Mouse (Mus musculus) MEL-GATA-1-ER (cell line): ENCODE measurements around the gene Samd10.
A peak's percentile ranks its signal among the peaks of the same experiment; 100 is the strongest.

ENCODE experiments used
- DNase-seq: peaks from one replicate; pipeline ENCODE4 v3.0.0-alpha.2; 2012; ENCODE audit warnings: low read depth; ENCODE audit errors: extremely low read depth

The Samd10 gene

DNA sequence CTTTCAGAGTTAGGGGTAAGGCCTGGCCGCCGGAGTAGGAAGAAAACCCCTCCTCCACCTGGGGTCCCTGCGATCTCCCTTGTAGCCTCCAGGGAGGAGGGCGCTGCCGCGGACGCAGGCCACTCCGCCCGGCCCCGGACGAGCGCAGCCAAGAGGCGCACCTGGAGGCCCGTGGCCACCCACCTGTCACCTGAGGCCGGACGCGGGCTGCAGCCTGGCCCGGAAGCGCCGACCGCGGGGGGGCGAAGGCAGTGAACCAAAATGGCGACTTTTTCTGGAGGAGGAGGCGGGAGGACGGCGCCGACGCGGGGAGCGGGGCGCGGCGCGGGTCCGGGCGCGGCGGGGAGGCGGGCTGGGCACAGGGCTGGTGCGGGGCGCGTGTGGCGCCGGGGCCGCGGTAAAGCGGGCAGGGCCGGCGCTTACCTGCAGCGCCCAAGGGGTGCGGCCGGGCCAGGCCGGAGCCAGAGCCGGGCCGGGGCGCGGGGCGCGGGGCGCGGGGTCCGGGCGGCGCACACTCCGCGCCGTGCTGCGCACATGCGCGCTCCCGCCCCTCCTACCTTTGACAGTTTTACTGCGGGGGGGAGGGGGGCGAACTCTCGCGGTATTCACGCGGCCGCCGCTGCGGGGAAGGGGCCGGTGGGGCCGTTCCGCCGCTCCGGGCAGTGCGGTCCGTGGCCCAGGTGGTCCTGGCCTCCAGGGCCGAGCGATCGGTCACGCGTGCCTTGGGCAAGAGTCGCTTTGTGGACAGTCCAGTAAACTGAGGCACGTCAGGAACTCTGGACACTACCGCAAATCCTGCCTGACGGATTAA, 6.6 kb downstream of the Samd10 start, which contains the start of gene Zfp512b:
TSS of gene Zfp512b (minus strand) at position 573 of the 811 bp plus-strand sequence.
- DNase-seq, result no peak

DNA sequence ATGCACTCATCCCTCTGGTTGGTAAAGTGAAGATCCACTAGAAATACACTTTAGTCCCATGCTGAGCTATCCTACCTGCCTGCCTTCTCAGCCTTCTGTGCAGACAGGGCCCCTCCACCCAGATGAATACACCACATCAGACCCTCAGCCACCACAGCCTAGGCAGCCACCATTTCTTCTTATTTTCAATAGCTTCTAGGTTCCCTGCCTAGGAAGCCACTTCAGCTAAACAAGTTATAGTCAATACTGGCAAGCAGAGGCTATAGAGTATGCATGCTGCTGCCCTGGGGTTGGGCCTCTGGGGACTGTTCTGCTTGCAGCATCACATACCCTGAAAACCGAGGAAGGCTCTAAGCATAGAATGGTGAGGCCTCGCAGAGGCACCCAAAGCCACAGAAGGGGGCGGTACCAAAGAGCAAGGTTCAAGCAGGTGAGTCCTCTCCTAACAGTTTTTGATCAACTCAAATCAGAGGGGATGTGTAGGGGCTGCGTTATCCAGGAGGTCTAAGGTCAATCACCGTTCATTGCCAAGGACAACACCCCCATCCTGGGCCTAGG, 7.4 kb downstream of the Samd10 start, which contains the start of gene Prpf6:
TSS of gene Prpf6 (plus strand) at position 341 of the 558 bp plus-strand sequence.
- DNase-seq, result no peak

DNA sequence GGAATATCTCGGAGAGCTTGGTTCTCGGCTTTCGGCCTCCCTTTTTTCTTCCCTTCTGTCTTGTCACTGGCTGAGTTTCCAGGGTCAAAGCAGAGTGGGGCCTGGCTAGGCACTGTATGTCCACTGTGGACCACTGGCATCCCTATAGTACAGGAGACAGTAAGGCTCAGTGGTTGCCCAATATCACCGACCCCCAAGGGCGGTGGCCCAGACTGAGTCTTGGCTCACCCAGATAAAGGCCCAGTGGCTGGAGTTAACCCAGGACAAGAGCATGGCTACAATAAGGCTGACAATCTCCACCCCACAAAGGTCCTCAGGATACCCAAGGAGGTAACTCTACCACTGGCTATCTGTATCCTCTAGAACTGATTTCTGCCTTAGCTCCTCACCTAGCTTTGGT, 8.5 kb downstream of the Samd10 start:
- DNase-seq, result no peak

DNA sequence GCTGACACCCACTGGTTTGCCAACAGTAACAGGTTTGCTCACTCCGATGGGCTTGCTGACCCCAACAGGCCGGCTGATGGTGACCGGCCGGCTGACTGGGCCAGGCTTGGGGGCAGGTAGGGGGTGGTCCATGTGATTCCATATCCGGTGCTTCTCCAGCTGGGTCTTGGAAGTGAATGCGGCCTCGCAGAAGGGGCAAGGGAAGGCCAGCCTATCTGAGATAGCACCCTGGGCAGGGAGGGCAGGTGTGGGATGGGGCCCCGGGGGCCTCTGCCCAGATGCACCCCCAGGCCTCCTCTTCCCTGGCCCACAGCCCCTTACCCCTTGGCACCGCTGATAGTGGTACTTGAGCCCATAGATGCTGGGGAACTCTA, 9.3 kb downstream of the Samd10 start:
- no peak for DNase-seq

DNA sequence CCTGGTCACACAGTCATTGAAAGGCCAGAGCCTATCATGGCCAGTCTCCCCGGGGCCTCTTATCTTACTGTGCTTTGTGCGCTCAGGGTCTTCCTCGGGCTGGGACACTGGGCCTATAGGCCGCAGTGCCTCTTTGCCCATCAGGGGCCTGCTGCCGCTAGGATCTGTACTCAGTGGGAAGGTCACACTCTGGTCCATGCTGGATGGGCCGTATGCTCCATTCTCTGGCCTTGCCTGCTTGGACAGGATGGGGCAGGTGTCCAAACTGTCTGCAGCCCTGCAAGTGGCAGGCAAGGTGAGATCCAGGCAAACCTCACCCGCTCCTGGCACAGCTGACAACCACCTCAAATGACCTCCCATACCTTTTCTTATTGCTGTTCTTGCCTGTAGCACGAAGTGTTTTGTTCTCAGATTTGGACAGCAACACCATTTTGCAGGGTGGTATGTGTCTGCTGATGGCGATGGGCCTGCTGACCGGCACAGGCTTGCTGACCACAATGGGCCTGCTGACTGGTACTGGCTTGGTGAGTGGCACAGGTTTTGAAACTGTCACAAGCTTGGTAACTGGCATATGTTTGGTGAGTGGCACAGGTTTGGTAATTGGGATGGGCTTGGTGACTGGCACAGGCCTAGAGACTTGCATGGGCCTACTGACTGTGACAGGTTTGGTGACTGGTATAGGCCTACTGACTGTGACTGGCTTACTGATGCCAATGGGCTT, 9.8 kb downstream of the Samd10 start:
- no peak for DNase-seq

DNA sequence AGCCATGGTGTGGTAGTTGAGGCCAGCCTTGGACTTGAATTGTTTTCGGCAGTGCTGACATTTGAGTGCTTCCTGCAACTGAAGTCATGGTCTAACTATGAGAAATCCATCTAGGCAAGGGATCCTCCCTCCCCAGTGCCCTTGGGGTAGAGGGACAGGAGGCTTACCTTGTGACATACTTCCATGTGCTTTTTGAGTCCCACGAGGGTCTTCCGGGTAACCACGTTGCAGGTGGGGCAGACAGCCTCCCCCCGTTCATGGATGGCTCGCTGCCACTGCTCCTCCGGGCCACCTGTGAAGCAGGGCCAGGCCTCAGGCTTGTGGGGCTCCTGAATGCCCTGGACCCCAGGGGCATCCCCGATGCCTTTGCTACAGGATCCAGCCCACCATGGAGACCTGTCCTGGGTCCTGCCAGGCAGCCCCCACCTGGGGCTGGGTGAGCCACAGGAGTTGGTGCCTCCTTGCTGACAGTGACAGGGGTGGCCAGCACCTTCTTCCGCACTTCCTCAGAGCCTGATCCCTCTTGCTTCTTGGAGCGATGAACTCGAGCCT, 10.7 kb downstream of the Samd10 start:
- no peak for DNase-seq

DNA sequence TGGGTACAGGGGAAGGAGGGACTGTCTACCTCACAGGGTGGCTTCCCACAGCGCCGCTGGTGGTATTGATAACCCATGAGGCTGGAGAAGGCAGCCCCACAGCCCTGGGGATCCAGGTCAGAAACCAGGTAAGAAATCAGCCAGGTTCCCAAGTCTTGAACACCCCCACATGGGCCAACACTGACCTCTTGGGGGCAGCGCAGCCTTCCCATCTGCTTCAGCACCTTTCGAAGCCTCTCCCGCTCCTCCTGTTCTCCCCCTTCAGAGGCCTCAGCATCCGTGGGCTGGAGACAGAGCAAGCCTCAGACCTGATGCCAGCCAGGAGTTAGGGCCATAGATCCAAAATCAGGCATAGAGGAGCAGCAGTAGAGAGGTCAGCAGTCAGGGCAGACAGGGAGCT, 11.2 kb downstream of the Samd10 start:
- DNase-seq, result no peak

DNA sequence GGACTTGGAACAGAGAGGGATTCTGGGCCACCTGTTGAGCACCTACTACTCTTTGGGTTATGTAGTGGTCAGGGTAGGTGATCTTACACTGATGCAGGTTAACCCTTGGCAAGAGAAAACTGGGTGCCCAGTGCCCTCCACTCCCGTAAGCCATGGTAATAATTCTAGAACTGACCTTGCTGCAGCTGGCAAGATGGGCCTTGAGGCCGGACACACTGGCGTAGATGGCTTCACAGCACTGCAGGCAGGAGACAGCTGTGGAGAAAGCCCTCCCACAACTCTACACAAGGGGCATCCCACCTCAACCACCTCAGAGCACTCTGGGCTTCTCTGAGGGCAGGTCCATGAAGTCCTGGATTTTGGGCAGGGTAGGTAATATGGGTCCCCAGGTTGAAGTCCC, 12.9 kb downstream of the Samd10 start:
- no peak for DNase-seq

DNA sequence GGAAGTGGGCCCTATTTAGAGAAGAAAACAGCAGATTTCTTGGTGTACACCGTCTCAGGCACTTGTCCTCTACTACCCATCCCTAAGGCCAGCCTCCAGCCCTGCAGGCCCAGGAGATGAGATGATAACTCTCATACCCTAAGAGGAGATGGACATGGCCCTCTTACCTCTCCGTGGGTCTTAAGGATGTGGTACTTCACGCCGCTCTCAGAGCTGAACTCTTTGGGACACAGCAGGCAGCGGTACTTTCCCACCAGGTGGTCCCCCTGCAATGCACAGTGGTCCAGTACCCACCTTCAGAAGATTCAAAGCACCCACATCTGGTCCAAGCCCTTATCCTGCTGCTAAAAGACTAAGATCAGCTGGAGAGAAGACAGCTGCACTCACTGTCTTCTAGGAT, 13.5 kb downstream of the Samd10 start:
- DNase-seq, result no peak

DNA sequence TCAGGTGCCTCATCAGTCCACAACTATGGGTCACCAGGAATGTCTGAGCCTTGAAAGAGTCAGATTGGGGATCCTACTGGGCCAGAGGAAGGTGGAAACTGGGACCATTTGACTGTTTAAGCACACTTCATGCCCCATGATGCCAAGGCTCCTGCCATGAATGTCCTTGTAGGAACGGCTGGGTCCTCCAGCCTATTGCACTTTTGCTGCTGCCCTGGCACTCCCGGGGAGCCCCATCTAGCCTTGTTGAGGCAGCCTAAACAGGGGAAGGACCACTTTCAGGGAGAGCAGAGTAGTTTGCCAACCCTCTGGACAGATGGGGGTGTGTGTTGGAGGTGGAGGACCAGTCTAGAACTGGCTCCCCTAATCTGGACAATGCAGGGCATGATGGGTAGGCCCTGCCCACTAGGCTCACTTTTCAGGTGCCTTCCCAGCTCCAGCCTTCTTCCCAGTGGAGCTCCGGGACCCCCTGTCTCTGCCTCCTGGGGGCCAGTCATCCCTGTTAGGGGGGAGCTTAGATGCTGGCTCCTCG, 14.5 kb downstream of the Samd10 start, which contains the start of gene Uckl1:
TSS of gene Uckl1 (minus strand) at position 482 of the 532 bp plus-strand sequence.
- DNase-seq, result no peak

DNA sequence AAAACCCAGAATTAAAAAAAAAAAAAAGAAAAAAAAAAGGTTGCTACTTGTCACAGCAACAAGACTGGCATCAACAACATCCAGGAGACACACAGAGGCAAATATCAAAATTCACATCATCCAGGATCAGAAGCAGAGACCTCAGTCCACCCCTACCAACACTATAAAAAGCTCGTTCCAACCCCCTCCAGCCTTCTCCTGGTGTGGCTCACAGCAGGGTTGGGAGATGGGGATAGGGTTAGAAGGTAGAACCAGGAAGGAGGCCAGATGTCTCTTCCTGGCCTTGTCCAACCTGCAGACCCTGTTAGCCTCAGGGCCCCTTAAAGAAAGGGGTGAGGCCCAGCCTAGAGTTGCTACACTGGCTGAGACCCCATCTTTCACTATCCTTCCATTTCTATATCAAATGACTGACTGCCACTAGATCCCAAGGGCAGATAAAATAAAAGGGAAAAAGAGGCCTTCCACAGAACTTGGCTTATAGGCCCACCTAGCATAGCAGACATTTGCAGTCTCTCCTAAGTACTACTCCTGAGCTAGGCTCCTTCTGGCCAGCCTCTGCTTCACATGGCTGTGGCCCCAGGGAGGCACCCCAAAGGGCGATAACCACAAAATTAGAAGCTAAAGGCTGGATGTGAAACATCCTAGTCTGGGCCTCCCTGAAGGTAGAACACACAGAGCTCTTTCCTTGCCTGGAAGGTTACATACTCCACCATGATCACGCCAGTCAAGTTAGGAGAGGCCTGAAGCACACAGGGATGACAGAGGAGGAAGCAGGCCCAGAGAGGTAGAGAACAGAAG, 15.4 kb downstream of the Samd10 start:
- DNase-seq, result no peak

DNA sequence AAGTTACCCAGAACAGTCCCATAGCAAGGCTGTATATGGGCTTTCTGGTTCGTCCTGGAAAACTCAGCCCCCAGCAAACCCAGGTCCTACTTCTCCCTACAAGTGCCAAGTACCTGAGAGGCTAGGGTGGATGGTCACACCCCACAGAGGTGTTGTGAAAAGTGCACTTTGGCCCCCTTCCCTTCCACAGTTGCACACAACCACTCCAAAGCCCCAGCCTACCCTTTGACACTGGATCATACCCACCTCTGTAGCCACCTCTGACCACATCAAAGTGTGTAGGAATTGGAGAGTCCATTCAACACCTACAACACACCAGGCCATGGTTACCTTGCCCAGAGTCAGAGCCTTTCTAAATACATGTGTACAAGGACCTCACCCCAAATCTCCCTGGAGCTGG, 16.1 kb downstream of the Samd10 start:
- no peak for DNase-seq

DNA sequence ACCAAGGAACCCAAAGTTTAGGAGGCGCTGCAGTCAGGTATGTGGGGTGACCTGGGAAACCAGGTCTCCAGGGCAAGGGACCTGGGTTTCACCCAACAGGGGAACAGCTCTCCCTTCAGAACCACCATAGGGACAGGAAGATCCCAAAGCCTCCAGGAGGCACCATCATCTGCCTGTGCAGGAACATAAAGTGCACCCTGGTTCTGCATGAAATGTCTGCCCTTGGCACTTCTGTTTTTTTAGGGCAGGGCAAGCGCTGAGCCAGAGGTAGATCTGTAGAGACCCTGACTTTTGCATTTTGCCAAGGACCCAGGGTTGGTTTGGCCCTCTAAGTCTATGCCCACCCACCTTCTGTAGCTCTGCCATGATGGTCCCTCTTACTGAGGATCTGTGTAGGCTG, 16.7 kb downstream of the Samd10 start:
- no peak for DNase-seq

DNA sequence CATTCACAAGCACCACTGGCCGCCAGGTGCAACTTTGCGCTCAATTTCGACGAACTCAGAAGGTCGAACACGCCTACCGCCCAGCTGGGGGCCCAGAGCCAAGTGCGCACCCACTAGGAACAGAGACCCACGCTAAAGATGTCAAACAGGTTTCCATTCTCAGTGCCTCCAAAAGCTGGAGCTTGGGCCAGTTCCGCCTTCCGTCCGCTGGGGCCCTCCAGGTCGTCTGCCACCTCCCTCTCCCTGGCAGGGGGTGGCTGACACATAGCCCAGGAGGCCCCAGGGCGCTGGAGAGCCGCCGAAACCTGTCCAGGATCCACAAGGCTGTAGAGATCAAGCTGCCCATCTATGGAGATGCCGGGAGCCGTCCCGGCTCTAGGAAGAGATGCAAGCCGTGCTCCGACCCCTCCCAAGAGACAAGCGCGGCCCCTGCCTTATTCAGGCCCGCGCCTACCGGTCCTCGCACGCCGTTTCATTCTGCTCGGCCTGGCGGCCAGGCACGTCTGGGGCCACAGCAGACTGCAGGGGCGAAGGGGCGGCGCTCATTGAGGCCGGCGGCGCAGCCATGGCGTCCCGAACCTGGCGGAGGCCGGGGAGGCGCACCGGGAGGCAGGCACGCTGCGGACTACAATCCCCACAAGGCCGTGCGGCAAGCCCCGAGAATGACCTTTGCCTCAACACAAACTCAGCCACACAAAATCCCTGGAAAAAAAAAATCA, 17.5 kb downstream of the Samd10 start:
- no peak for DNase-seq

DNA sequence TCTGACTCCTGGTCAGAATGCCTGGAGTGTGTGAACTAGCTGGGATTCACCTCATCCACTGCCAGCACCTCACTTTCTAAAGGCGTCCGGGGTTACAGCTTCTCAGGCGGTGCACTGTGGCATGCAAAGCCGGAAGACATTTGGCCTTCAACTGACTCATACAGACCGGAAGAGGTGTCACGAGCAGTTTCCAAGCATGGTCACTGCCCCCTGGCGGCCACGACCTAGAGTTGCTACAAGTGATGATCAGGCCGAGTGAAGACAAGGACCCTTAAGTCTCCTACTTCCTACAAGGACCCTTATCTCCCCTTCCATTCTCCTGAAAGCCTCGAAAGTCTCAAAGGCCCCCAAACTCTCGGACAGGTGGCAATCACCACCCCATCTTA, 18.0 kb downstream of the Samd10 start:
- peak; percentile 89 for DNase-seq

DNA sequence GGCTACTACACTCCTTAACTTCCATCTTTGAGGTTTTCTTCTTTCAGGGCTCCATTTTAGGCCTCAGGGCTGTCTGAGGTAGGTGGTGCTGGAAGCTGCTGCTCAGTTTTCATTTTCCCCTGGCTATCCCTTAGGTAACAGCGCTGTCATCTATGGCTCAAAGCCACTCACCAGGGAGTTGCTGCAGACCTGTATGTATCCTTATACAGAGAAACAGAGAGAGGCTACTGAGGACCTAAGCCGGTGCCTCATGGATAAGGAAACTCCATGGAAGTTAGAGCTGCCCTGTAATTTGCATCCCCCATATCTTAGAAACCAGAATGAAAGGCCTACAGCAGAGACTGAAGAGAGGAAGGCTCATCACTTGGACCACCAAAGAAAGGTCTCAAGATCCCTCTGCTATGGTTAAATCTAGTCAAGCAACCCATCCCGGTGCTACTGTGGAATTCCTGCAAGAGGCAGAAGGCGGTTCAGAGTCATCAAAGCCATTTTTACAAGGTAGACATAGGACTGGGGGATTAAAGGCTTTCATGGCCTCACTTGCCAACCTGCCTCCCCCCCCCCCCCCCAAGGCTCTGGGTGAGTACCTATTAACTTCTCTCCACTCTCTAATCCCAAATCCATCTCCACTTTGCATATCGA, 18.8 kb downstream of the Samd10 start:
- no peak for DNase-seq

DNA sequence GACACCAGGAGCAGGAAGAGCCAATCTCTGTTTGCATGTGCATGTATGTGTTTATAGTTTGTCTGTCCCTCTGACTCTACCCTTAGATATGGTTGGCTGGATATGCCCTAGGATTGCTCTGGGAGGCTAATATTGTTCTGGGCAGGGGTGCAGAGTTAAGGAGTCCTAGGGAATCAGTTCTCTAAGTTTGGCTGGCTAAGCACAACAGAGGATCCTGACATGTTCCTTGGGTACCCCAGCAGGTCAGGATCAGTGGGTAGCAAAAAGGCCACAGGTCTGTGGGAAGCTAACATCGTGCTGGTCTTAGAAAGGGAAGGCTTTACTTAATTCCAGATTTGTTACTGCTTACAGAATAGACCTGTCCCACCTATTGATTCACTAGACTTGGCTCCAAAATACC, 19.3 kb downstream of the Samd10 start:
- no peak for DNase-seq

DNA sequence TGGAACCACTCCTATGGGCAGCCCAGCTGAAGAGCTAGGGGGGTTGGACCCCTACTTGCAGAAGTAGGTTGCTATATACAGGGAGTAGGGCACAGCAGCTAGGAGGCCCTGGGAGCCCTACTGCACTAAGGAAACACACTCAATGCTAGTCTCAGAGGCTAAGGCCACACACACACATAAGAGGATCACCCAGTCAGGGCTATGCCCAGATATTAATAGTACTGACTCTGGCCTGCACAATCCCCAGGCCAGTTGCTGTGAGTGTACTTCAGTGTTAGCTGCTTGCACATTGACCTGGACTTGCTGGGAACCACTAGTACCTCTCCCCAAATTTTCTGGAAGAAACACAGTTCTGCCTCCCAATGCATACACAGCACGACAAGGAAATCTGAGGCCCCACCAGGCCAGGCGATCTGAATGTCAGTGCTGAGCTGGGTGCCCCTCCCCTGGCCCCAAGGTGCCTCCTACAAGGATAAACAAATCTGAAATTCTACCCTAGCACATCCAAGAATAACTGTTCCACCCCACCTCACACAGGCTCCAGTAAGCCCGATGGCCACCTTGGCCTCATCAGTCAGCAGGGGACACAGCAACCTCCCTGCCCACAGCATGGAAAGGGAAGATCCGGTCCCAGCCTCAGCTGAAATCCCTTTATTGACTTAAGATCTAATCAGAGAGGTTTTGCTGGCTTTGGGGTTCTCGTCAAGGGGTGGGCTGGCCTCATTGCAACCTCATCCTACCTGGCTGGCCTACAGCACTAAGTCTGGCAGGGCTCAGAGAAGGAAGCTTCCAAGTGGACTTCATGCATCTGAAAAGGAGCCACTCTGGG, 20.0 kb downstream of the Samd10 start:
- DNase-seq, result no peak

DNA sequence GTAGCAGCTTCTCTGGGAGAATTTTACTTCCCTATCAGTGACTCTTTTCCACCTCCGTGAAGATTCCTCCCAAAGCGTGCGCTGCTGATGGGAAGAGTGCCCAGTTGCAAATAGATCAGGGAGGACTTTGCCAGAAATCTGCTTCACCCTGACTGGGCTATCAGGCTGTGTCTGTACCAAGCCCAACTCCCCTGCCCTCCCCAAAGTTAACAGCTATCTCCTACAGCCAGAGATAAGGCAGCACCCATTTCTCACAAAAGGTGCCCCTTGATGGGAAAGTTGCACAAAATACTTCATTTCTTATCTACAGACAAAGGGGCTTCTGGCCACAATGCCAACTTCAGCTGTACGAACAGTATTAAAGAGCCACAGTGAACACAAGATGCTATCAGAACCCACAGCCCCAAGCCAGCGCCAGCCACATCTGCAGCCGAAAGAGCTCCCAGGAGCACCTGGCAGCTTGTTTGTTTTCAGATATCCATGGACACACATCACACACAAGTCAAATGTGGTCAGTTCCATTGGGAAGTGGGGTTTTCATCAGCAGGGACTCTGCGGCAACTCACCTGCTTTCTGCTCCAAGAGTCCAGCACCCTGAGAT, 20.9 kb downstream of the Samd10 start:
- DNase-seq, result no peak
